Mouse (Mus musculus) embryonic facial prominence, embryonic 12.5 days (tissue): Measurements from ENCODE around the gene Gm28635. TPM values are rescaled to one million over a fixed set of nuclear protein-coding genes. Genes with fewer than 3 reads are reported as not detected.

Source experiments
- ATAC-seq: fragments of 200-750 bp; cut with Nextera tagmentation; 2 replicates; pipeline ENCODE4 v1.8.0; 2017; ENCODE audit not compliant: insufficient number of reproducible peaks, insufficient read depth, low FRiP score, low TSS enrichment
- H3K27ac ChIP-seq: fragments of 300-500 bp; sonication (generic); 2 replicates; pipeline ENCODE4 v1.5.1; 2016; ENCODE audit warnings: mild to moderate bottlenecking
- H3K27me3 ChIP-seq: fragments of 300-500 bp; sonication (generic); 2 replicates; pipeline ENCODE4 v1.6.1; 2016; ENCODE audit warnings: mild to moderate bottlenecking, moderate library complexity
- H3K36me3 ChIP-seq: fragments of 300-500 bp; sonication (generic); 2 replicates; pipeline ENCODE4 v1.6.1; 2016; ENCODE audit warnings: mild to moderate bottlenecking
- H3K4me1 ChIP-seq: fragments of 300-500 bp; sonication (generic); 2 replicates; pipeline ENCODE4 v1.6.1; 2016
- H3K4me2 ChIP-seq: fragments of 300-500 bp; sonication (generic); replicated peaks from 2 replicates; pipeline ENCODE4 v1.6.1; 2016; ENCODE audit warnings: mild to moderate bottlenecking, moderate library complexity
- H3K4me3 ChIP-seq: fragments of 300-500 bp; sonication (generic); 2 replicates; pipeline ENCODE4 v1.5.1; 2016; ENCODE audit warnings: mild to moderate bottlenecking
- H3K9ac ChIP-seq: fragments of 300-500 bp; sonication (generic); 2 replicates; pipeline ENCODE4 v1.6.1; 2016; ENCODE audit warnings: mild to moderate bottlenecking, moderate library complexity
- H3K9me3 ChIP-seq: fragments of 300-500 bp; sonication (generic); 2 replicates; pipeline ENCODE4 v1.6.1; 2016; ENCODE audit warnings: mild to moderate bottlenecking, moderate library complexity
- WGBS: fragments of 180-500 bp; shearing (Covaris S2); methylation state at CpG from one replicate; pipeline ENCODE4 v1.1.7; 2016; 5-methylcytosine and 5-hydroxymethylcytosine counted together
- polyA plus RNA-seq: library from polyadenylated mRNA; unstranded; fragments of >200 nt; fragmentation: Nextera tagmentation; extraction: Ambion mirVana; gene quantifications from 2 replicates; pipeline ENCODE4 v1.2.1, GENCODE M21; 2016

Gene Gm28635
- polyA plus RNA-seq, 1 experiment from 2014 or later: not detected

DNA sequence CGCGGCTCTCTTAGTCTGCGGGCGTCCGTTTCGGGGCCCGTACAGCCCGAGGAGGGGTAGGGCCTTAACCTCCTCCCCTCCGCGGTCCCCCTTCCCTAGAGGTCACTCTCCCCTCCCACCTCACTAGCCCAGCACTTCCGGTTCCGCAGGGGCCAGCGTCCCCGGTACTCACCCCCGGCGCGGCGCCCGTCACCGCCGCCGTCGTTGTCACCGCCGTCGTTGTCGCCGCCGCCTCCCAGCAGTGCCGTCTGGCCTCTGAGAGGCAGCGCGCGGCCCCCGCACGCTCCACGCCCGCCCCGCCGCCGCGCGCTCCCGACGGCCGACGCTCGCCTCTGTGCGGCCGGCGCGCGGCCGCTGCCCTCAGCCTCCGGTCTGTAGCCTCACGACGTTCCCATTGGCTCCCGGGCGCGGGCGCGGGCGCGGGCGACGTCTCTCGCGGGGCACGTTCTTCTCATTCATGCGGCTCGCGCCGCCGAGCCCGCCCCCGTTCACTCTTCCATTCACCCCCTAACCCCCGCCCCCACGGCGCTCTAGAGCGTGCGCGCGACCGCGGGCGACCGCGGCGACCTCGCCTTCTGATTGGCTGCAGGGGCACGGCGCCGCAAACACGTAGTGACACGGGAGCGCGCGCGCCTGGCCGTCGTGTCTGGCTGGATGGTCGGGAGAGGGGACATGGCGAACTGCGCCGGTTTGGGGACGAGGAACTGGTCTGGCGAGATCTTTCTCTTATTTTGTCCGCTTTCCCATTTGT, 37.1 kb upstream of the Gm28635 start, which contains the start of gene Zdhhc5:
Zdhhc5 (minus strand) TSS at position 370 of the 751 bp plus-strand sequence.
- Histone ChIP-seq H3K27ac (peak within 1 kb of the TSS; percentile 96), H3K9me3 (no peaks in the 10 kb centered on the region), H3K4me2 (peak within 1 kb of the TSS; percentile 75), H3K27me3 (no peaks in the 10 kb centered on the region), H3K36me3 (peaks cover 11% of the 10 kb centered on the region), H3K4me1 (peaks cover 10% of the 10 kb centered on the region), H3K9ac (peak within 1 kb of the TSS; percentile 88), H3K4me3 (peak within 1 kb of the TSS; percentile 96)
- peak; percentile 95 for ATAC-seq
- under 1% methylated on average over 106 of the region's 107 CpGs for WGBS

DNA sequence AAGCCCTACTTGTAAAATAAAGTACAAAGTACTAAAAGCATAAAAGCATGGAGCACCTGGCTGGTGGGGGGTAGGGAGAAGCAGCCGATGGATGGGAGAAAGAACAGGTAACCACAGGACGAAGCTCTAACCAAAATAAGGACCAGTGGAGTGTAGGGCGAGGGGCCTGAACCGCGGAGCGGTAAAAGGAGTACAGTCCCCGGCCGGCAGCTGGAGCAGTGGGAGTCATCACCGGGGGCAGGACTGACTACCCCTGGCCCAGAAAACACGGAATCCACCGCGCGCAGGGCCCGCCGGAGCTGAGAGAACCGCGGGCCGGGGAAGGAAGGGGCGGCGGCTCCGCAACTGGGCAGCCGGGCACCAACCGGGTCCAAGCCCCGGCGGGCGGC, 36.6 kb upstream of the Gm28635 start:
- Histone ChIP-seq H3K4me2 (peak overlapping the region; percentile 75), H3K4me3 (peak overlapping the region; percentile 96), H3K27me3 (no peaks in the 10 kb centered on the region), H3K4me1 (peaks cover 10% of the 10 kb centered on the region), H3K27ac (peak overlapping the region; percentile 96), H3K9me3 (no peaks in the 10 kb centered on the region), H3K9ac (peak overlapping the region; percentile 88), H3K36me3 (peaks cover 15% of the 10 kb centered on the region)
- WGBS: under 1% methylated on average over 22 of the region's 26 CpGs
- no peak for ATAC-seq

DNA sequence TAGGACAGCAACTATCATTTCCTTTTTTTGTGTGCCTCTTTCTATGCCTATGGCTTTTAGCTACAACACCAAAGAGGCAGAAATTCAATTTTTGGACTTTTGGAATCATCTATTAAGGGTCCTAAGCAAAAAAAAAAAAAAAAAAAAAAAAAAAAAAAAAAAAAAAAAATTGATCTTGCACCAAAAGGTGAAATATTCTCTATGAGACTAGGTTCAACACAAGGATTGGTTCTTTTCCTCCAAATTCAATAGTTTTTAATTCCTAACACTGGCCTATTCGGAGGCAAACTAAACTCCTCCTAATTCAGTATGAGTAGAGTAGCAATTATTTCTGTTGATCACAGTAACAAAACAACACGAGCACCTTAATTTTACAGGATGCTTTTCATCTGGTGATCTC, 34.1 kb upstream of the Gm28635 start:
- no peak overlapping the region for H3K27ac ChIP-seq
- H3K4me2 ChIP-seq: no peak overlapping the region
- no peaks in the 10 kb centered on the region for H3K9me3 ChIP-seq
- H3K27me3 ChIP-seq: no peaks in the 10 kb centered on the region
- H3K36me3 ChIP-seq: peaks cover 28% of the 10 kb centered on the region
- WGBS: 93% methylated on average over 2 of the region's 2 CpGs
- H3K4me1 ChIP-seq: peaks cover 10% of the 10 kb centered on the region
- H3K9ac ChIP-seq: no peak overlapping the region
- no peak overlapping the region for H3K4me3 ChIP-seq
- ATAC-seq: no peak

DNA sequence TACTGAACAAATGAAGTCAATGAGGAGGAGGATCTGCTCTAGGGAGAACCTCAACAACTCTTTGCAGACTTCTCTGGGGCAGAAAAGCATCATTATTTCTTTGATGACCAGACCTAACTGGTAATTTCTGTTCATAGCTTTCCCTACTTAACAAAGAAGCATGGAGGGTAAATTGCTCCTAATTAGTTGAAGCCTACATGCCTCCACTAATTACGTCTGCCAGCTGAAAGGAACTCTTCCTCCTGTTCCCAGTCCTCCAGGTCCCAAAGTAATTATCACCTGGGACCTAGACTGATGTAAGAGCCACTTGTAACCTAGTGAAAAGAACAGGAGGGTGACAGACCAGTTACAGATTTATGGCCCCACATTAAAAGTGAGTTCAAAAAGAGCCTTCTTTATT, 29.7 kb upstream of the Gm28635 start:
- Histone ChIP-seq H3K27me3 (no peaks in the 10 kb centered on the region), H3K36me3 (peaks cover 41% of the 10 kb centered on the region), H3K4me2 (no peak overlapping the region), H3K4me1 (no peaks in the 10 kb centered on the region), H3K9me3 (no peaks in the 10 kb centered on the region), H3K9ac (no peak overlapping the region), H3K4me3 (no peak overlapping the region), H3K27ac (no peak overlapping the region)
- no peak for ATAC-seq
- WGBS: 57% methylated on average over 1 of the region's 1 CpGs

DNA sequence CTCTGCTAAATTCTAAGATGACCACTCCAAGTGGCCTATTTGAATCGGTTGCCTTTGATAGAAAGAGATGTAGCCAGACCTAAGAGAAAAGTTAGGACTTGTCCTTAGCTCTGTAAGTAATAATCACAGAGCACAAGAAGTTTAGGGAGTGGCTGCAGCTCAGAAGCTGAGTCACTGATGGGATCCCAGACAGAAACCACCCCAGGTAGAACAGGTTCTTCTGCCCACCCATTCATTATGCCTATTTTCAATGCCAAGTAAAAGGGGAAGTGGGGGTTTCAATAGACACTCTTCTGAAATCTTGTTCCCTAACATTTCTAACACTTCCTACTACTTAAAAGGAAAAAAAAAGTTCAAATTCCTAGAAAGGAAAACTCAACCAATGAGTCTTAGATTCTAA, 27.5 kb upstream of the Gm28635 start:
- Histone ChIP-seq H3K4me1 (no peaks in the 10 kb centered on the region), H3K27ac (no peak overlapping the region), H3K36me3 (peaks cover 38% of the 10 kb centered on the region), H3K4me3 (no peak overlapping the region), H3K9me3 (no peaks in the 10 kb centered on the region), H3K4me2 (no peak overlapping the region), H3K27me3 (no peaks in the 10 kb centered on the region), H3K9ac (no peak overlapping the region)
- WGBS: 95% methylated on average over 1 of the region's 1 CpGs
- no peak for ATAC-seq

DNA sequence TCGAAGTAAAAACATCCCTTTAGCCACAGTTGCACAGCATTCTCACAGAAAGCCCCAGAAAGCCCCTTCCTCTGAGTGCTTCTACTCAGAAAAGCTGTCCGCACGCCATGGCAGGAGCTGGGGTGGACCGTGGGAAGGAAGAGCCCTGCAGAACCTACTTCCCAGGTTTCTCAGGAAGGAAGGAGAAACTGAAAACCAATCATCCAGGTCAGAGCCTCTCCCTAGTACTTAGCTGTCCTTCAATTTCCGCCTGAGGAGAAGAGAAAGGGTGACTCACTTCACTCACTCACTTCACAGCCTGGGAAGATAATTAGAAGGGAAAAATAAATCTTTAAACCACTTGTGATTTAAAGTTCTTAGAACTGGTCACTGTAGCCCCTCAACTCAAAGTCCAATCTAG, 26.5 kb upstream of the Gm28635 start:
- no peaks in the 10 kb centered on the region for H3K4me1 ChIP-seq
- H3K27me3 ChIP-seq: no peaks in the 10 kb centered on the region
- H3K4me3 ChIP-seq: no peak overlapping the region
- H3K27ac ChIP-seq: no peak overlapping the region
- no peak for ATAC-seq
- WGBS: 82% methylated on average over 5 of the region's 5 CpGs
- H3K36me3 ChIP-seq: peaks cover 32% of the 10 kb centered on the region
- H3K4me2 ChIP-seq: no peak overlapping the region
- H3K9me3 ChIP-seq: no peaks in the 10 kb centered on the region
- no peak overlapping the region for H3K9ac ChIP-seq

DNA sequence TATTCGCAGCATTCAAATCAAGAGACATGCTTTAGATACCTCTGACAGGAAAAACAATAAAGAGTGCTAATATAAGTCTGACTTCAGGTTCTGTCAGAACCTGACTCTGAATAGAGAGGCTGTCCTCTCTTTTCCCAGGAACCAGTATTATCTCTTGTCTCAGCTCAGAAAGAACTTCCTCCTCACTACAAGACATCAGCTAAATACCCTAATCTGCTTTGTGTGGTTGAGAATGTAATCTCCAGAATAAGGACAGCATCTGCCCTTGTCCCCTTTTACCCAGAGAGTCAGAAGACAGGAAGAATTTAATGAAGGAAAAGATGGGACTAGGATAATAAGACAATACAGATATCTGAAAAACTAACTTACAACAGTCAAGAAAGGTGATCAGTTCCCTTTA, 25.7 kb upstream of the Gm28635 start:
- ATAC-seq: no peak
- Histone ChIP-seq H3K4me3 (no peak overlapping the region), H3K9me3 (no peaks in the 10 kb centered on the region), H3K27ac (no peak overlapping the region), H3K4me1 (no peaks in the 10 kb centered on the region), H3K4me2 (no peak overlapping the region), H3K36me3 (peaks cover 29% of the 10 kb centered on the region), H3K9ac (no peak overlapping the region), H3K27me3 (no peaks in the 10 kb centered on the region)
- 91% methylated on average over 1 of the region's 1 CpGs for WGBS

DNA sequence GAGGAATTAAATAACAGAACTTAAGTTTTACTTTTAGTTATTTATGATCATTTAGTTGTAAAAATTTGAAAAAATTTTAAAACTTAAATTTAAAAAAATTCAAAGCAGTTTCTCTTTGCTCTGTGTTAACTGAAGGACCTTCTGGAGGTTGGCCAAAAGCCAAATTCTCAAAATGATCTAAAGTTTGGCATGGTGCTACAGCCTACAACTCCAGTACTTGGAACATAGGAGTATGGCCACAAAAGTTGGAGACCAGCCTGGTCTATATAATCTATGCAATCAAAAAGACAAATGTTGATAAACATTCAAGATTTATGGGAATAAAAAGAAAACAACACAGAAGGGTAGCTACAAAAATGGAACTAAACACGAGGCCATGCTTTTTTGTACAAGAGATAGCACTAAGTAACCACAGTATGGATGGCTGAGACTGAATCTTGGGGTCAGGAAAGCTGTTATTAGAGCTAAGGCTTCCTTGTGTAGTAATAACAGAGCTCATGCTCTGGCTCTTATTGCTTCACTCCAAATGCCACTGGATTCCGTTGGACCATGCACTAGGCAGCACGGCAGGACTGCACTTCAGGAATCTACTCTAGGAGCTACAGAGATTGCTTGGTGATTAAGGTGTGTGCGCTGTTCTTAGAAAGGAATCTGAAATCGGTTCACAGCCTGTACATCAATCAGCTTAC, 17.3 kb upstream of the Gm28635 start:
- Histone ChIP-seq H3K4me2 (no peak overlapping the region), H3K4me1 (no peaks in the 10 kb centered on the region), H3K27me3 (no peaks in the 10 kb centered on the region), H3K4me3 (no peak overlapping the region), H3K9ac (no peak overlapping the region), H3K9me3 (no peaks in the 10 kb centered on the region), H3K36me3 (peaks cover 61% of the 10 kb centered on the region), H3K27ac (no peak overlapping the region)
- 88% methylated on average over 5 of the region's 5 CpGs for WGBS
- ATAC-seq: no peak

DNA sequence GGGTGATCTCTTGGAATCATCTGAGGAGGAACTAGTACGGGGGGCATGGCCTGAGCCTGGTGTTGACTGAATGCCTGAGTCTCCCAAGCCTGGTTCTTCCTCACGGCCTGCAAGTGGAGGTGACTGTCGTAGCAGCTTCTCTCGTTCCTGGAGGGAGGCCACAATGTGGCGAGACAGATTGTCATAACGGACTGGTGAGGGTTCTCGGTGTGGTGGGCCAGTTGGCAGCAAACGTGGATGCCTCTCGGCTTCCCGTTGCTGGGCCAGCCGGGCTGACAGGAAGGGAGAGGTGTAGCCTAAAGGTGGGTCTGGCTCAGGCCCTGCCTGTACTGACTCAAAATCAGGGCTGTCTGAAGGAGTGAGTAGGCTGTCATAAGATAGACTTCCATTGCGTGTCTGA, 12.2 kb upstream of the Gm28635 start:
- no peak overlapping the region for H3K4me3 ChIP-seq
- no peak for ATAC-seq
- H3K27ac ChIP-seq: no peak overlapping the region
- peaks cover 85% of the 10 kb centered on the region for H3K36me3 ChIP-seq
- H3K27me3 ChIP-seq: no peaks in the 10 kb centered on the region
- H3K4me2 ChIP-seq: no peak overlapping the region
- WGBS: 88% methylated on average over 12 of the region's 12 CpGs
- no peaks in the 10 kb centered on the region for H3K9me3 ChIP-seq
- no peaks in the 10 kb centered on the region for H3K4me1 ChIP-seq
- no peak overlapping the region for H3K9ac ChIP-seq

DNA sequence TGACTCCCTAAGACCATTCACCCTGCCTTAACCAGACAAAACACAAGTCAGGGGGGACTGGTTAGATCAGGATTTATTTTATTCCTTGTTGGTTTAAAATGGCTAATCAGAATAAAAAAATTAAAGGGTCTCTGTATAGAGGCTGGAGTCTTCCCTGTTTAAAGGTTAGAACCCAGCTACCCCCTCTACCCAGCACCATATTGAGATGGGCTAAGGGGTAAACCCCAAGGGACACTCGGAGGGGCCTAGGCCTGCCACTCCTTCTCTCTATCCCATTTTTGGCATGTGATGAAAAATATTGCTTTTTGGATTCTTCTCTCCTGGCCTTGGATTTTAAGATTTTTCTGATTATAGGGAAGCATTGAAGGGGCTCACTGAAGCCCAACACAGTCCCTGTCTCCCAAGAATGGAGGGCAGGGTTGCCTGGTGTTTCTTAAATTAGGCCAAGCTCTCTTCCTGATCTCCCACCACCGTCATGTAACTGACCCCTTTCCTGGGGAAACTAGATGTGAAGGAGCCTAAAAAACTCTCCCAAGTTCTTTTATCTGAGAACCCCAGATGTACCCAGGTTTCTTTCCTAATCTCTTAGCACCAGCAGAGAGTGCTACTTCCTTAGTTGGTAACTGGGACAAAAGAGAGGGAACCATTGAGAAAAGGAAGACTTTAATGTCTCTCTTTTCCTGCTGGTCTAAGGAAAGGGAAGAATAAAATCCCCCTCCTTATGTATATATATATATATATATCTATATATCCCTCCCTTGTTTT, 10.4 kb upstream of the Gm28635 start:
- H3K27ac ChIP-seq: no peak overlapping the region
- no peak overlapping the region for H3K4me3 ChIP-seq
- H3K9ac ChIP-seq: no peak overlapping the region
- ATAC-seq: no peak
- H3K27me3 ChIP-seq: no peaks in the 10 kb centered on the region
- WGBS: 83% methylated on average over 2 of the region's 2 CpGs
- no peak overlapping the region for H3K4me2 ChIP-seq
- H3K4me1 ChIP-seq: no peaks in the 10 kb centered on the region
- peaks cover 83% of the 10 kb centered on the region for H3K36me3 ChIP-seq
- no peaks in the 10 kb centered on the region for H3K9me3 ChIP-seq

DNA sequence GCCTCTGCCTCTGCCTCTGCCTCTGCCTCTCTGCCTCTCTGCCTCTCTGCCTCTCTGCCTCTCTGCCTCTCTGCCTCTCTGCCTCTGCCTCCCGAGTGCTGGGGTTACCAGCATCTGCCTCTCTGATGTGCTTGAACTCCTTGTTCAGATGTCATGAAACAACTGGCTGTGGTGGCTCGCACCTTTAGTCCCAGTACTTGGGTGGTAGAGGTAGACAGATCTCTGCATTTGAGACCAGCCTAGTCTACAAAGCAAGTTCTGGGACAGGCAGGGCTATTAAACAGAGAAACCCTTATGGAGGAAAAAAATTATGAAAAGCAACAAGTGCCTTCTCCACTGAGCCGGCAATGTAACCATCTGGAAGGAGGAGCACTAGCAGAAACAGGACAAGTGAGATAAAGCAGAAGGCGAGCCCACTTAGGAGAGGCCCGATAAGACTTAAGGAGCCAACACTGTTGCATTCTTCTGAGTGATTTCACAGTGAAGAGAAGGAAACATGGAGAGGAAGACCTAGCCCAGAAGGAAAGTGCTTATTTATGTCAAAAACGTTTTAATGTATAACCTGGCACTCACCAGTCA, 4.9 kb upstream of the Gm28635 start:
- peaks cover 7% of the 10 kb centered on the region; the same call in 1 of the 2 replicates for H3K4me1 ChIP-seq
- no peak overlapping the region for H3K4me2 ChIP-seq
- no peak overlapping the region for H3K4me3 ChIP-seq
- H3K27me3 ChIP-seq: no peaks in the 10 kb centered on the region
- WGBS: 87% methylated on average over 6 of the region's 6 CpGs
- H3K9ac ChIP-seq: no peak overlapping the region
- no peak overlapping the region for H3K27ac ChIP-seq
- H3K9me3 ChIP-seq: no peaks in the 10 kb centered on the region
- H3K36me3 ChIP-seq: peaks cover 50% of the 10 kb centered on the region
- ATAC-seq: no peak
